Mouse (Mus musculus) skeletal muscle tissue, adult 2 months (tissue): ENCODE results near the gene 6030468B19Rik.

Experiments
- DNase-seq: peaks from one replicate; pipeline ENCODE4 v3.0.0-alpha.2; 2012; ENCODE audit warnings: low read depth, low spot score

The 6030468B19Rik gene

DNA sequence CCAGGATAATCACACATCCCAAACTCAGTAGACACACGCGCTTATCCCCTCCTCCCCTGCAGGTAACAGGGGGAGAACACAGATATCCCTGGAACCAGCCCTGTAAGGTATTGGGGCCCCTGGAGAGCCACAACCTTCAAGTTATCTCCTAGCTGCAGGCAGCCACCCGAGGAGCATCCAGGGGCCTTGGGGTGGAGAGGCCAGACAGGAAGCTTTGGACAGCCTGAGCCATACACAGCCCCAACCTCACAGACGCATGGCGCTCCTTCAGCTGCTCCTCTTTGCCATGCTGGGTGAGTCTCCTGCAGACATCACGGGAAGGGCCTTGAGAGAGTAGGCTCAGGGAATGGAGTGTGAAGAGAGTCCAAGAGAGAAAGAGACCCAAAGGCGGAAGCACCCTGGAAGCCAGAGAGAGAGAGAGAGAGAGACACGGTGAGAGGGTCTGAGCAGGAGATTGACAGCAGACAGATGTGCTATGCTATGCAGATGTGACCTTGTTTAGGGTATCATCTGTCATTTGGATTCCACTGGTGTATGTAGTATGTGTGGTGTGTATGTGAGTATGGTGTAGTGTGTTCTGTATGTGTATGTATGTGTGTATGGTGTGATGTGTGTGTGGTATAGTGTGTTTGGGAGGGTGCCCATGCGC, at the start of gene 6030468B19Rik:
Gene 6030468B19Rik (plus strand): TSS at position 150 of the 649 bp plus-strand sequence.
- DNase-seq = no peak

DNA sequence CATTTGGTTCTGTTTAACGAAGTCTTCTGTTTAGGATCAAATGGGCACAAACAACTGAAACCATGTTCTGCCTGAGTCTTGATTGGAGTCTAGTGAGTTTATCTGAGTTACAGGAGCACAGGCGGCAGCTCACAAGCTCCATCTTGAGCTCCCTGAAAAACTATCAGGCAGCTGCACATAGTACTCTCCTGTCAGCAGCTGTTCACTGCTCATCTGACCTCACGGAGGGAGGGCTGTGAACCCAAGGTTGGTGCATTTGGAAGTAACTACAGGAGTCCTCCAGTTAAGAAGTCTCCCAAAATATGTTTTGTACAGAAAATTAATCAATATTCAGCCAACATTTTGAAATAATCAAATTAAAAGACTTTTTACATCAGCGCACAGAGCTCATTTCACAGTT, 48.8 kb upstream of the 6030468B19Rik start:
- DNase-seq = peak; percentile 39

DNA sequence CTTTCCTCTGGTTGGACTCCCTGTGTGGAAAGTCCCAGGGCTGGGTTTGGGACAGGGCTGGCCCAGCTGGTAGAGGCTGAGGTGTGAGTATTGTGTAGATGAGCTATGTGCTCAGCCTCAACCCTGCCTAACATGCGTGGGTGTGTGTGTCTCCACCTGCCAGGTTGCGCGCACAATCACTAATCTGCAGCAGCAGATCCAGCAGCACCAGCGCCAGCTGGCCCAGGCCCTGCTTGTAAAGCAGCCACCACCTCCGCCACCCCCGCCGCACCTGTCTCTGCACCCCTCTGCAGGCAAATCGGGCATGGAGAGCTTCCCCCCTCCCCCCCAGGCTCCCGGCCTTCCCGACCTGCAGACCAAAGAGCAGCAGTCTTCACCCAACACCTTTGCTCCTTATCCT, 48.0 kb upstream of the 6030468B19Rik start:
- no peak for DNase-seq

DNA sequence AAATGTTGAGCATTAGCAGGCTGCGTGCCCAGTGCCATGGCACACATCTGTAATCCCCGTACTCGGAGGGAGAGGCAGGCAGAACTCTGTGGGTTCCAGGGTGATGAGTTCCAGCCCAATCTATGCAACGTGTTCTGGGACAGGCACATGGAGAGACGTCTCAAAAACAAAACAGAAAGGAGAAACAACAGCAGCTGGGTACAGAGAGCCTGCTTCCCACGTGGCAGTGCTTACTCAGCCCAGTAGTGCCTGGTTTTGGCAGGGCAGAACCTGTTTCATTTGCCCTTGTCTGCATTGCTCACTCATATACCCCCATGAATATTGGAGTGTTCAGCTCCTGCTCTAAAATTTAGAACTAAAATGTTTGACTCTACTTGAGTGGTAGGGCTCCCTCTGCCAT, 45.9 kb upstream of the 6030468B19Rik start:
- DNase-seq = no peak

DNA sequence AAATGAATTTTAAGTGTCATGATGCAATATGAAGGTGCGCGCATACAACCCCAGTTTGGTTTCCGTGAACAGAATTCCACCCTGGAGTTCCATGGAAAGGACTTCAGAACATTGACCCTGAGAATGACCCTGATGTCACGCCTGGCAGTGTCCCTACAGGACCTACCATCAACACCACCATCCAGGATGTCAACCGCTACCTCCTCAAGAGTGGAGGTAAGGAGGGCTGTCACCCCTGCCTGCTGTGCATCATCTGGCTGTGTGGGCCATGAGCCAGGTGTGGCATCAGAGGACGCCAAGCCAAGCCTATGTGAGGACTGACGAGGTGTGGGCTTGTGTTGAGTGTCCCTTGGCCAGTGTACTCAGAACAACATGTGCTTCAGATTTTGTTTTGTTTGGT, 41.6 kb upstream of the 6030468B19Rik start:
- no peak for DNase-seq

DNA sequence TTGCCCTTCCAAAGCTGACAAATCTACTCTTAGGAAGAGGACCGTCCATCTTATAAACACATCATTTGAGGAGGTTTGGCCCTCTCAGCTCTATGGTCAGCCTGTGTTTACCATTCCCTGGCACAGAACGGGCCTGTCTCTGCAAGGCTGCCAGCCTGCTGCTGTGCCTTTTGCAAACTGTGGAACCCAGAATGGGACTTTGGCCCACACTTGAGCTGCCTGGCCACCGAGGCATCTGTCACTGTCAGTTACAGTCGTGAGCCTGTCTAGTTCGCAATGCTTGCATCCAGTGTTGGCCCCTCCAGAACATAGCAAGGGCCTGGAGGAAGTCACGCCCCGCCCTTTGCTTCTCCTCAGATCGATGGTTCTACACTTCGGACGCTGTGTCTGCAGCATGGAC, 38.2 kb upstream of the 6030468B19Rik start:
- peak; percentile 58 for DNase-seq

DNA sequence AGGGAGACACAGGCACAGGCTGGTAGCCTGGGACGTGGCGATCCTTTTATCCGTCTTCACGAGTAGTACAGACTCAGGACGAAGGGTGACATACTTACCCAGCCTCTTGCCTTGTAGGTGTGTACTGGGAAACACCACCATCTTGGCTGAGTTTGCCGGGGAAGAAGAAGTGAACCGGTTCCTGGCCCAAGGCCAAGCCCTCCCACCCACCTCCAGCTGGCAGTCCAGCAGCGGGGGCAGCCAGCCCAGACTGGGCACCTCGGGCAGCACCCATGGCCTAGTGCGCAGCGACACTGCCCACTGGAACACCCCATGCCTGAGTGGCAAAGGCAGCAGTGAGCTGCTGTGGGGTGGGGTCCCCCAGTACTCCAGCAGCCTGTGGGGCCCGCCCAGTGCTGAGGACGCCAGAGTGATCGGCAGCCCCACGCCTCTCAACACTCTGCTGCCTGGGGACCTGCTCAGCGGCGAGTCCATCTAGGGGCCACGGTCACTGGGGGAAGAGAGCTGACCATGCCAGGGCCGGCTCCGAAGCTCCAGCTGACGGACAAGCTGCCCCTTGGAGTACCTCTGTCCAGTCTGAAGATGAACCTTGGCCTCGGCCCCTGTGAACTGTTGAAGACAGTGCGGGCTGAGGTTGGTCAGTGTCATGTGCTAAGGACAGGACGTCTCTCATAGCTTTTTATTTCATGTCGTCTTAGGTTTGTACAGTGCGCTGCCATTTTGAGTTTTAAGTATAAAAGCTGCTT, 36.9 kb upstream of the 6030468B19Rik start:
- no peak for DNase-seq

DNA sequence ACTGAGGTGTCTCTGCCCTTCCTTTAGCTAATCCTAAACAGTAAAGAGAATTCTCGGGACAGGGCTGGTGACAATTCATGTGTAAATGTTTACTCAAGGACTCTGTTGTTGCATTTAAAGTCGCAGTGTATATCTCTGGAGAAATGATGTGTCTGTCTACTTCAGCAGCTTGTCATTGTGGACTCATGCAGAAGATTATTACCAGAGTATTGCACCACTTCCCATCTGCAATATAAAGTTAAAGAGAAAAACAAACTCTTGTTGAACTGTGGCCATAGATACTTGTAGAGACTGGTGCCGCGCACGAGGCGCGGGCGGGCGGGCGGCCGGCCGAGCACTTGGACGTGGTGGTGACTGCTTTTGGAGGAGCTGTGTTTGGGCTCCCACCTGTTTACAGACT, 35.7 kb upstream of the 6030468B19Rik start:
- DNase-seq = no peak

DNA sequence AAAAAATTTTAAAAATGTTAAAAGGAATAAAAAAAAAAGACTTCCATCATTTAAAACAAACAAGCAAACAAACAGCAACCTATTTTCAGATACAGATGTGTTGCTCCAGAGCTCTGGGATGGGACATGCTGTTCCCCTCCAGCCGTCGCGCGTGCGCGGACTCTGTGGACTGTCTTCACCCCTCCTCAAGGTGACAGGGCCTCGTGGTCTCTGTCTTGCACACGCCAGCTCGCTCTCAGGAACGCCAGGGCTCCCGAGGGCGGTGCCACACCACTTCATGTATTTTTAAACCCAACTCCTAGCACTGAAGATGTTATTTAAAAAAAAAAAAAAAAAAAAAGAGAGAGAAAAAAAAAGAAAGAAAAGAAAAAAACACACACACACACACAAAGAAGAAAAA, 35.2 kb upstream of the 6030468B19Rik start:
- no peak for DNase-seq

DNA sequence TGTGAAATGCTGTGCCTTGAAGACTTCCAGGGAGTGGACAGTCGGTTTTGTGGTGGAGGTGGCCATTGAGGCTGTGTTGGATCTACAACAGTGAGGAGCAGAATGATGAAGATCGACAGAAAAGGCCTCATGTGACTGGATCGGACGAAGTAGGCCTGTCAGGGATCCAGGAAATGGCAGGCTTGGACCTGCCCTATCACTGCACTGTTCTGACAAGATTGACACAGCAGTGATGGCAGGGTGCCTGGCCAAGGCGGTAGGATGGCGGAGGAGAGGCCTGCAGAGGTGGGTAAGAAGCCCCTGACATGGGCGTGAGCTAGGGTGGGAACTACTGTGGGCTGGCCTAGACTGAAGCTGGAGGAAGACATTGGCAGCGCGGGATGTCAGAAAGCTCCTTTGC, 33.1 kb upstream of the 6030468B19Rik start:
- no peak for DNase-seq

DNA sequence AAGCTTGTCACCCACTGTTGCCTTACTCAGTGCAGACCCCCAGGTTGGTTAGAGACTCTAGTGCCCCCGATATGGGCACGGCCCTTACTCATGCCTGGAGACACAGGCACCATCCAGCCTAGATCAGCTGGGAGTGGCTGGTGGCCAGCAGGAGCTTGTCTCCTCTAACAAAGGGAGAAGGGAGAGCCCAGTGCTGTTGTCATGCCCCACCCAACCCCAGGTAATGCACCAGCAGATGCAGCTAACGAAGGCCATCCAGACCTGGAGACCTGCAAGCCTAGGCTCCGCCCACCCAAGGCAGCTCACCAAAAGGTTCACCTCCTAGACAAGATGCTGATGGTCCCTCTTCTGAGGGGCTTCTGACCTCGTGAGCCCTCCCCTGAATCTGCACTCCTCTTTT, 32.1 kb upstream of the 6030468B19Rik start:
- no peak for DNase-seq

DNA sequence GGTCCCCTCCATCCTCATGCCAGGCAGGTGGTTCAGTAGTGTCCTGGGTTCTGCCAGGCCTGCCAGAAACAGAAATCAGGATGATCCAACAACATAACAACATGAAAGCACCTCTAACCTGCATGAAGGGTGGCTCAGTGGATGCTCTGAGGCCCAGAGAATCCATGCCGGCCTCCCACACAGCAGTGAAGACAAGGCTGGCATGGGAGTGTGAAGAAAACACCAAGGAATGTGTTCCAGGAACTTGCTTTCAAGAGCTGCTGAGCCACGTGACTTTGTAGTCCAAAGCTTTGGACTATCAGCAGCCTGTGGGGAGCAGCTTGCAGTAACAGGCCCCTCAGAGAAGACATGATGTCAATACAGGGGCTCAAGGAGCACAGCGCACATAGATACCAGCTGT, 31.2 kb upstream of the 6030468B19Rik start:
- DNase-seq = no peak

DNA sequence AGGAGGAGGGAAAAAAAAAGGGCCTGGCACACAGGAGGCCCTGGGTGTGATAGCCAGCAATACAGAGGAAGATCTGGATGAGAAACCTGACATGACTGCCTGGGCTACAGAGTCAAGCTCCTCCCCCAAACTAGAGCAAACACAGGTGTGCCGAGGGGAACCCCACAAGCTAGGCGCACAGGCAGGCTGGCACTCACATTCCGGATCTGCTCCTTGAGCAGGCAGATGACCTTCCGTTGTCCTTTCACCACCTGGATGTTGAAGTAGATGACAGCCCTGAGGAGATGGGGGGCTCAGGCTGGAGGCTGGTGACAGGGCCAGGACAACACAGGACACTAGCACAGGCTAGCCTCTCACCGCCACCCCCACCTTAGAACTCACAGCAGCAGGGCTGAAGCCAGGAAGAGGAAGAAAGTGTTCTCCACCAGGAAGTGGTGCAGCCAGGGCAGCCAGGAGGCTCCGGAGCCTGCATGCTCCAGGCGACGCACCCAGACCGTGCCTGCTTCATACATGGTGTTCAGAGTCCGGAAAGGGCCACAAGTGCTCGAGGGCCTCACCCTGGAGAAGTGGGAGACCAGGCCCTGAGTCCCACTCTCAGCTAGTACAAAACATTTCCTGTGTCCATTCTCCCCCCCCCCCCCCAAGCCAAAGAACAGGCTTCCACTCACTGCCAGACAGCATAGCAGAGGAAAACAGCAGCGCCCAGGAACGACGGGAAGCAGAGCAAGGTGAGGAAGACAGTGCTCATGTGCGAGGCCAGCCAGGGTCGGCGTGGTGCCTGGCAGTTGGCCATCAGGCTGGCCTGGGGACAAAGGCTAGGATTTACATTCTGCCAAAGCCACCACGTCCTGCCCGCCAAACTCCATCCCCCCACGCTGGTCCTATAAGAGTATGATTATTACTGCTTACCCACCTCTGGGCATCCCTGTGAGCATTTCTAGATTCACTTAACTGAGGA, 28.5 kb upstream of the 6030468B19Rik start:
- DNase-seq = no peak

DNA sequence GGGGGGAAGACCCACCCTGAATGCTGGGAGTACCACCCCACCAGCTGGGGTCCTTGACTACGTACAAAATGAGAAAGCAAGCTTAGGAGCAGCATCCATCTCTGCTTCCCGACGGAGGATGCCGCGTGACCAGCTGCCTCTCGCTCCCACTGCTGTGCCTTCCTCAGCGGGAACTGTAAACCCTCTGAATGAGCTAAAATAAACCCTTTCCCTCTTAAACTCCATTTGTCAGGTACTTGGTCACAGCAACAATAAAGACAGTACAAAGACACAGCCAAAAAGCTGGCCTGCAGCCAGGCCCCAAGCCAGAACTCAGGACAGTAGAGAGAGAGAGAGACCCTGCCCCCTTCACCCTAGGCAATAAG, 27.8 kb upstream of the 6030468B19Rik start:
- DNase-seq = no peak

DNA sequence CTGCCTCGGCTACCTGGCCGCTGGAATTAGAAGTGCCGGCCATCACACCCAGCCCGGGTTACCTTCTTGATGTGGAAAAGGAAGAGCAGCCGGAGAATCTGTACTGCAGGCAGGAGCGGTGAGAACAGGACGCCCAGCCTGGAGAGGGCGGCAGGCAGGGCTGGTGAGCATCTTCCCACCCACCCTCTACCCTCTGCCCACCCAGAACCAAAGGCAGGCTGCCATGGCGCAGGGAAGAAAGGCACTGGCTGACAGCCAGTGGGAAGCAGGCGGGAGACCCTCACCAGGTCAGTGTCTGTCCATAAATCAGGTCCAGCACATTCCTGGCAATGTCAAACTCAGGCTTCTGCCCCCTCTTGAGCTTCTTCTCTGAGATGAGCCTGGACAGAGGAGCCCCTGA, 27.1 kb upstream of the 6030468B19Rik start:
- DNase-seq = no peak

DNA sequence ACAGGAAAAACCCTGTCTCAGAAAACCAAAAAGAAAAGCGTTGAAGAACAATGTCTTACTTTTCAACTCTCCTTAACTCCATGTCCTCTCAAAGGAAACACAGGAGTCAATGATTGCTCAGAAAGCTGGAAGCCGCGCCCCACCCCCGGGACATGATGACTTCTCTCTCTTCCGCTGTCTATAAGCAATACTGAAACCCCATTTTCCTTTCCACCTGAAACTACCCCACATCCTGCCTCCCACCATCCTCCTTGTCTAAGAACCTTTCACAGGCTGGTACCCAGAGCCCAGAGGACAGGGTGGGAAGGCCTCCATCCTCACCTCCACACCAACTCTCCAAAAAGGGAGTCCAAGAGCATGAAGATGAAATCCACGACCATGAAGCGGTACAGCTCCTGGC, 25.1 kb upstream of the 6030468B19Rik start:
- DNase-seq = no peak

DNA sequence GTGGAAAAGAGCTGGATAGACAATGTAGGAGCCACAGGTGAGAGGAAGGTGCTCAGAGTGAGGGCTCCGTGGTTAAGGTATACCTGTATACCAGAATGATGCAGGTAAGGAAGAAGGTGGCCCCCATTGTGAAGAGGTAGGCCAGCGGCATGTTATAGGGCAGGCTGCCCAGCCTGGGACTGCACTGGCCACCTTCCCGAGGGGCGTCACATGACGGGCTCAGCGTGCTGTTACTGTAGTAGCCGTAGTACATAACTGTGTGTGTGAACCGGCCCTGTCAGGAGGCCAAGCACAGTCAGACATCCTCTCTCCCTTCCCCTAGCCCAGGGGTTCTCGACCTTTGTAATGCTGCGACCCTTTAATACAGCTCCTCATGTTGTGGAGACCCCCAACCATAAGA, 22.5 kb upstream of the 6030468B19Rik start:
- DNase-seq = no peak

DNA sequence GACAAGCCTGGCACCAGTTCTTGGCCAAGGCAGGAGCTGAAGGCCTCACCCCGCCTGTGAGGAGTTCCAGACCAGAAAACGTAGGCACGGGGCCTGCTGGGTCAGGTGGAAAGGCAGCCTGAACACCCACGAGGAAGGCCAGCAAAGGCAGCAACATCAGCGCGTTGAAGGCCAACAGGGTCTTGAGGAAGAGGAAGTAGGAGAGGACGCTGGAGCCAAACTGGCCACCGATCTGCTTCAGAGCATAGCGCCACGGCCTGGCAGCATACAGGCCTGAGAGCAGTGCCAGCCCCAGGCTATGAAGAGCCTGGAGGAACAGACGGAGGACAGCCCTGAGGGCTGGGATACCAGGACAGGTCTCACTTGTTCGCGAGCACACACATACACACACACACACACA, 21.9 kb upstream of the 6030468B19Rik start:
- DNase-seq = no peak

DNA sequence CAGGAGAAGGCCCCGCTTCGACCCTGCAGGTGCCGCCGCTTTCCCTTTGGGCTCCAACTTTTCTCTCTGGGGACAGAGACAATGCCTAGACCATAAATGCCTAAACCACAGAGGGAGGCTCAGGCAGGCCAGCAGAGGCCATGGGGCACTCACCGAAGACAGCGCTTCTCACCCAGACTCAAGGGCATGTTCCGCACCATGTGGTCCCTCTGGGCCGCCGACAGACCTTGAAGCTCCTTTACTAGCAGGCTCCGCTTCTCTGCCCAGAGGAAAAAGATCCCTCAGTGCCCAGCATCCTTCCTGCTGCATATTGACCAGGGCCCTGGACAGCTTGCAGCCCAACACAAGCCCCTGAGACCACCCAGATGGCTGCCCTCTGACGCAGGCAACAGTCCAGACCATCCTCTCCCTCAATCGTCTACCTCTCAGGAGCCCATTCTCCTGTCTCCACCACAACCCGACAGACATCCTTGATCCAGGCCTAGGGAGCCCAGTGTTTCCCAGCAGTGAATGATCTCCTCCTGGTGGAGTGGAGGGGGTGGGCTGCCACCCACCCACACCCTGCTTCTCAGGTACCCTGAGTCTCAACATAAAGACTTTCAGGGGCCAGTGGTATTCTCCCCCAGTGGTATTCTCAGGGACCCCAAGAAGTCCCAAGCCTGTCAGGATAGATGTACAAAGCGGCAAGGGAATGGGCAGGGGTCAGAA, 21.2 kb upstream of the 6030468B19Rik start:
- no peak for DNase-seq

DNA sequence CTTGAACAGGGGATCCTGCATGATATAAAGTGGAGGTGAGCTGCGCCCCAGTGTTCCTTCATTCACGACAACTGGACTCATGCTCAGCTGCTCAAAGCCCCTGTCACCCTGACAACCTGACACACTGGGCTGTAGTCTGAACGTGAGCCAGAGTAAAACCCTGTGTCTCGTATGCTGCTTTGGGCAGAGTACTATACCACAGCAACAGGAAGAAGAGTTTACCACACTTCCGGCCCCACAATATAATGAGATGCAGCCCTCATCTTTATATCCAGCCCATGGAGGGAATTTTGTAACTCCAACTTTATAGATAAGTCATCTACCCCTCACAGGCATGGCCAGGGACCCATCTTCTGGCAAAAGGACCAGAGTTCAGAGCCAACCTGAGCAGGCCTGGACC, 20.3 kb upstream of the 6030468B19Rik start:
- no peak for DNase-seq

DNA sequence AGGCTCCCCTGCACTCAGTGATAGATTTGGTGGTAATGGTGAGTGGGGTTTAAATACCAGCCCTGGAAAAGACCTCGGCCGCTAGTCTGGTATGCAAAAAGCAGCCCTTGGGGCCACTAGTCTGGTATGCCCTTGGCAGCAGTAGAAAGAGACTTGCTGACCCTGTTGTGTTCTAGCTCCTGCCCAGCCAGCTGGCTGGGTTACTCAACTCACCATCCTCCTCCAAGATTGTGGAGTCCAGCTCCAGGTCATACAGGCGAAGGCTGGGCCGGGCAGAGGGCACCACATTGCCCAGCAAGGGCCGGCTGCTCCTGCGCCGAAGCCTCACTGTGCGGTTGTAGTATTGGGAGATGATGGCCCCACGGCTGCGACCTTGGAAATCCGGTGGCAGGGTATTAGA, 19.4 kb upstream of the 6030468B19Rik start:
- DNase-seq = no peak
